Mouse (Mus musculus): ENCODE data around the gene Zscan10.
A peak's percentile ranks its signal among the peaks of the same experiment; 100 is the strongest.

Zscan10 gene

GRCm38 (mm10) chr17:23600641-23601622 lies at the start of gene Zscan10:
Gene Zscan10 (plus strand): TSS chr17:23600856.
- DNase-seq (ENCODE audit: low spot score): no peak

- DNase-seq (ENCODE audit: low spot score): no peak
These were observed 49.8 kb upstream of the Zscan10 start for GRCm38 (mm10) chr17:23550856-23551255.

- DNase-seq (ENCODE audit: low spot score): no peak
These were observed 49.2 kb upstream of the Zscan10 start for GRCm38 (mm10) chr17:23551416-23551815.

GRCm38 (mm10) chr17:23551963-23552362 lies 48.7 kb upstream of the Zscan10 start:
- no peak for DNase-seq (ENCODE audit: low spot score)

- DNase-seq (ENCODE audit: low spot score): no peak
These were observed 47.6 kb upstream of the Zscan10 start for GRCm38 (mm10) chr17:23552896-23553633.

GRCm38 (mm10) chr17:23553634-23554120 lies 47.0 kb upstream of the Zscan10 start:
- DNase-seq (ENCODE audit: low spot score): no peak

GRCm38 (mm10) chr17:23554321-23554720 lies 46.3 kb upstream of the Zscan10 start:
- DNase-seq (ENCODE audit: low spot score): no peak

GRCm38 (mm10) chr17:23555243-23555916 lies 45.3 kb upstream of the Zscan10 start:
- DNase-seq (ENCODE audit: low spot score): no peak

GRCm38 (mm10) chr17:23559767-23560166 lies 40.9 kb upstream of the Zscan10 start:
- DNase-seq (ENCODE audit: low spot score): no peak

GRCm38 (mm10) chr17:23563595-23564367 lies 36.9 kb upstream of the Zscan10 start, which contains the start of gene Zfp213:
Gene Zfp213 (minus strand): TSS chr17:23564238.
- peak; percentile 89 for DNase-seq (ENCODE audit: low spot score)

- DNase-seq (ENCODE audit: low spot score): no peak
These were observed 36.3 kb upstream of the Zscan10 start for GRCm38 (mm10) chr17:23564368-23564715.

GRCm38 (mm10) chr17:23566787-23567186 lies 33.9 kb upstream of the Zscan10 start:
- no peak for DNase-seq (ENCODE audit: low spot score)

GRCm38 (mm10) chr17:23568370-23568769 lies 32.3 kb upstream of the Zscan10 start:
- DNase-seq (ENCODE audit: low spot score): no peak

GRCm38 (mm10) chr17:23570017-23570416 lies 30.6 kb upstream of the Zscan10 start:
- no peak for DNase-seq (ENCODE audit: low spot score)

GRCm38 (mm10) chr17:23571084-23571483 lies 29.6 kb upstream of the Zscan10 start:
- no peak for DNase-seq (ENCODE audit: low spot score)

GRCm38 (mm10) chr17:23572059-23572458 lies 28.6 kb upstream of the Zscan10 start:
- no peak for DNase-seq (ENCODE audit: low spot score)

- DNase-seq (ENCODE audit: low spot score): no peak
These were observed 26.5 kb upstream of the Zscan10 start for GRCm38 (mm10) chr17:23574130-23574529.

- DNase-seq (ENCODE audit: low spot score): no peak
These were observed 24.6 kb upstream of the Zscan10 start for GRCm38 (mm10) chr17:23575951-23576552.

- no peak for DNase-seq (ENCODE audit: low spot score)
These were observed 15.9 kb upstream of the Zscan10 start for GRCm38 (mm10) chr17:23584786-23585185.

- DNase-seq (ENCODE audit: low spot score): no peak
These were observed 14.8 kb upstream of the Zscan10 start for GRCm38 (mm10) chr17:23585721-23586491.
